Mouse (Mus musculus): ENCODE results near the gene Uggt2. TPM values are rescaled to one million over a fixed set of nuclear protein-coding genes. Genes with fewer than 3 reads are reported as not detected.

Uggt2 gene
- total RNA-seq (2021) = 12.1 and 15.4 TPM in 2 replicates
- long read RNA-seq, full-length matches to known transcripts = 4 of 6 reads
- long read RNA-seq, partial matches to known transcripts = 2 of 6 reads
- long read RNA-seq, other reads (novel, unspliced or antisense) = 0 of 6 reads

DNA sequence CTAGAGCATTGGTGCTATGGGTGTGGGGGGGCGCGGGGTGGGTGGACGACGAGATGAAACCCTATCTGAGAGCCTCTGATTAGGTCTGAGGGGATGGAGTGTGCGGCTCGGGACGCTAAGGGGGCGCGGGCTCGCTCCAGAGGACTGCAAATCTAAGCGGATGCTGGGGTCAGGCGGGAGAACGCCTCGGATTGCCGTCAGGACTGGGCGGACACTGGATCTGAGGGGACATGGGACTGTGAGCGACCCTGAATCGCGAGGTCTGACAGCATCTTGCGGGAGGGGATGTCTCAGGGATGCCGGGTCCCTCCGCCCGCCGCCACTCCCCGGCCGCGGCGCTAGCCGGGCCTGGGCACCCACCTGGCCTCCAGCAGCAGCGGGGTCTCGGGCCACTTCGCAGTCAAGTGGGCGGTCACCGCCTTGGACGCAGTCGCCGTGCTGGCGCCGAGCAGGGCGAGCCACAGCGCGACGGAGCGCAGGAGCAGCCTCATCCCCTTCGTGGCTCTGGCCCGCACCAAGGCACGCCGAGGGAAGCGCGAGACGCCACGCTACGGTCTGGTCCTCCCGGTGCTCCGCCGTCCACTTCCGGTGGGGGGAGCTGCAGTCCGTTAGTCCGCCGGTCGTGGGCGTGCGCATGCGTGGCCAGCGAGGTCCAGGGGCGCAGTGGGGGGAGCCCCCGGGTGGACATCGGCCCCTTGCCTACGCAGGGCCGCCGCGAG is at the start of gene Uggt2:
Gene Uggt2, minus strand, starts transcription at position 580 of the 719 bp plus-strand sequence.
- DNase-seq = peak; percentile 90

- no peak for DNase-seq
Observed at GRCm38 (mm10) chr14:119139381-119139950, 40.2 kb upstream of the Uggt2 start.

- peak; percentile 22 for DNase-seq
Observed at GRCm38 (mm10) chr14:119138786-119139100, 39.5 kb upstream of the Uggt2 start.

DNA sequence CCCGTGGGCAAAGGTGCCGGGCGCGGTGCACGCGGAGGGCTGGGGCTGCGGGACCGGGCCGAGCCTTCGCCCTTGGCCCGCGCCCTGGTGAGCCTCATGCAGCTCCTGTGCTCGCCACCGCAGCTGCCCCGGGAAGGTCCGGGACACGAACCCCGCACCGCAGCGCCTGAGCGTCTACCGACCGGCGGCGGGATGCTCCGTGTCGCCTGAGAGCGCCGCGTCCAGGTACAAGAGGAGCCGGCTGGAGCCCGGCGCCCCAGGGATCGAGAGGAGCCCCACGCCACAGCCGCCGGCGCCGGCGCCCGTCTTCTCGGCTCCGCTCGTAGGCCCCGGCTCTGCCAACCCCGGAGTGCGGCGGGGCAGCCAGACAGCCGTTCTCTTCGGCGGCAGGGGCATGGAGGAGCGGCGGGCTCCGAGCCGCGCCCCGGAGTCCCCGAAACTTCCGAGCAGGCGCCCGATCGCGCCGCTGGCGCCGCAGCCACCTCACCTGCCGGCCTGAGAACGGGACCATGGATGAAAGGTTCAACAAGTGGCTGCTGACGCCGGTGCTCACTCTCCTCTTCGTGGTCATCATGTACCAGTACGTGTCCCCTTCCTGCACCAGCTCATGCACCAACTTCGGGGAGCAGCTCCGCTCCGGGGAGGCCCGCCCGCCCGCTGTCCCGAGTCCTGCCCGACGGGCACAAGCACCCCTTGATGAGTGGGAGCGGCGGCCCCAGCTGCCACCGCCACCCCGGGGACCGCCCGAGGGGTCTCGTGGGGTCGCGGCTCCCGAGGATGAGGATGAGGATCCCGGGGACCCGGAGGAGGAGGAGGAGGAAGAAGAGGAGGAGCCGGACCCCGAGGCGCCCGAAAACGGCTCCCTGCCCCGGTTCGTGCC is 38.9 kb upstream of the Uggt2 start, which contains the start of gene Hs6st3:
Gene Hs6st3, plus strand, starts transcription at position 436 of the 880 bp plus-strand sequence.
- DNase-seq = peak; percentile 42

DNA sequence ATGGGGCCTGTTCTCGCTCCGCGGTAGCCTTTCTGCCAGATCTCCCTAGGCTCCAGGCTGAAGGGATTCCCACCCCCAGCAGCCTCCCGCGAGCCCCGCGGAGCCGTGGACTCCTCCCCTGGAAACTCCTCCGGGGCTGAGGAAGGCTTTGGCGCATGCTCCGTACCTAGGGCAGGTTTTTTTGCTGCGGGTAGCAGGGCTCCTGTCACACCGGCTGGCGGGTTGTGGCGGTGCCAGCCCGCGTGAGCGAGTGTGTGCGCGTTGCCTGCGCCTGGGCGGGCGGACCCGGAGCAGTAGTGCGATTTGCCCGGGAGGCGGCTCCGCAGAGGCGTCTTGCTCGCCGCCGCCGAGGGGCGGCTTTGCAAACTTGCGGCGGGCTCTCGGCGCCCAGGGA is 38.3 kb upstream of the Uggt2 start:
- peak; percentile 75 for DNase-seq

DNA sequence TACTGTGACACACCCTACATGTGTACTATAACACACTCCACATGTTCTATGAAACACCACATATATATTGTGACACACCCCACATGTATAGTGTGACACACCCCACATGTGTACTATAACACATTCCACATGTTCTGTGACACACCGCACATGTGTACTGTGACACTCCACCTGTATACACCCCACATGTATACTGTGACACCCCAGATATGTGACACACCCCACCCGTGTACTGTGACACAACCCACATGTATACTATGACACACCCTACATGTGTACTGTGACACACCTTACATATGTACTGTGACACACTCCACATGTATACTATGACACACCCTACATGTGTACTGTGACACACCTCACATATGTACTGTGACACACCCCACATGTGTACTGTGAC is 28.1 kb upstream of the Uggt2 start:
- no peak for DNase-seq

DNA sequence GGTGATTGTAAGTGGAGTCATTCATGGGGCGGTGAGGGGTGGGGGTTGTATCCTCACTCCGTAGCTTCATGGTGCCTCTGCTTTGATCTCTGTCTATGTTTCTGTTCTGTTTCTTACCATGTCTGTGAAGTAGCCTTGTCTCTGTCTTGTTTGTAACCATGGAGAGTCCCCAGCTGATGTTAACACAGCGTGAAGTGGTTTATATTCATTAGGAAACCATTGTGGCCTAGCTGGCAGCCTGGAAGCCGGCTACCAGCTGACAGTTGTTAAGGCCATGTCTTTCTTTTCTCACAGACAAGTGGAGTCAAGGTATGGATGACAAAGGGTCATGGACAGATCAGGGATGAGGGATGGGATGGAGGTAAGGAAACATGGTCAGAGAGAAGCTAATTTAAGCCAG is 26.6 kb upstream of the Uggt2 start:
- DNase-seq = no peak

DNA sequence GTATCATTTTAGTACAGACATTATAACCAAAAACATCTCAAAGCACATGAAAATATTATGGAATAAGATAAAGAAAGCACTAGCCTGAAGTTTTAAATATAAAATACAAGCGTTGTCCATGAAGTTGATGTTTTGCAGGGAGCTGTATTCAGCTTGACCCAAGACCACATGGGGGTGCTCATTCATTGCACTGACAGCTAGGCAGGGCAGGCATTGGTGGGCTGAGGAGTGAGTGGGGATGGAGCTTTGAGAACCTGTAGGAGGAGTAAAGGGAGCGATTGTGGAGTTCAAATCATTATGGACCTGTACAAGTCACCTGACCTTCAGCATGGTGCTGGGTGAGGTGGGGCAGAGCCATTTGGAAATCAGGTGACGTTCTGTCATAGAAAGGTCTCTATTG is 24.8 kb upstream of the Uggt2 start:
- peak; percentile 14 for DNase-seq

GRCm38 (mm10) chr14:119123582-119123981 is 24.4 kb upstream of the Uggt2 start:
- DNase-seq = no peak

GRCm38 (mm10) chr14:119112558-119112957 is 13.3 kb upstream of the Uggt2 start:
- DNase-seq = no peak

GRCm38 (mm10) chr14:119109776-119110218 is 10.6 kb upstream of the Uggt2 start:
- DNase-seq = no peak

DNA sequence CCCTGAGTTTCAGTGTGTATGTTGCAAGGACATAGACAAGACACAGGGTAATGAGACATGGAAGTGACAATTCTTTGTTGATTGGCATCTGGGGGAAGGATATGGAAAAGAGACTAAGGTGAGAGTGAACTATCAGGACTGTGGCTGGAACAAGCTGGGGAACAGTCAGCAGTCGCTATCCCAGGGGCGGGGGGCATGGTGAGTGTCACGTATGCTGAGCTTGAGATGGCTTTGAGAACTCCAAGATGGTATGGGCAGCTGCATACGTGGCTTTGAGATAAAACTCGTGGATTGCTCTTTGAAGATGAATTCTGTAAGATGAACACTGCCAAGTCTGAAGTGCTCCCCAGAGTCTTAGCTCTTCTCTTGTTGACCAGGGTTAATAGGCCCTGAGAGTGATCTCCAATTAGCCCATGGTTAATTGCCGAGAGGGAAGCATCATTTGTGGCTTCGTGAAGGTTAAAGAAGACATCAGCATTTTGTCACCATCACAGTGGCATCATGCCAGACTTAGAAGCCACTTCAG is 9.6 kb upstream of the Uggt2 start:
- DNase-seq = no peak

DNA sequence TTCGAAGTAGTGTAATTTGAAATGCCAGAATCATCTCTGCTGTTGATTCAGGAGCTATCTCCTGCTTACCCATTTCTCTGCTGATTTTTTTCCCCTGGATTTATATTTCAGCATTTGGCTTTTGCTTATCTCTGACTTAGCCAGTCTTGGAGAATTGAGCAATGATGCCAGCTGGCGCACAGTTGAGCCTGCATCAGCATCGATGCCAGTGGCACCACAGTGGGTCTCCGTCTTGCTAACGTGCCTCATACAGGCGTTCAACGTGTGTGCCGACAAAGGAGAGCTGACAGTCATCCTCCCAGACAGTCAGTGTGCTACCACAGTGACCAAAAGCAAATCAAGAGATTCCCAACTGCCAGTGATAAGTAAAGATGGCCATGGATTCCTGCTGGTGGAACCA is 8.4 kb upstream of the Uggt2 start:
- DNase-seq = peak; percentile 12

DNA sequence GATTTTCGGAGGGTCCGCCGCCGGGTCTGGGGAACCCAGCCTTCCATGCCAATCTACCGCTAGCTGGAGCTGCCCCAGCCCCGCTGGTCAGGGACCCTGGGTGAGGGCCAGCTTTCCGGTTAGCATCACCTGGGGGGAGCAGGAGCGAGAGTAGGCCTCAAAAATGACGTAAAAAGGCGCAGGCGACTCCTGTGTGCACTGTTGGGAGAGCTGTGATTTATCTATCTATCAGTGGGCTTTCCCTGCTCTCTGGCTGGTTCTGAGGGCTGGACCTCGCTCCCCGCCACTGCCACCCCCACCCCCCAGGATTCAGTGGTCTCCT is 301 bp upstream of the Uggt2 start:
- no peak for DNase-seq

- DNase-seq = no peak
Observed at GRCm38 (mm10) chr14:119061811-119062210, 37.4 kb downstream of the Uggt2 start.

GRCm38 (mm10) chr14:119060682-119061081 is 38.5 kb downstream of the Uggt2 start:
- DNase-seq = no peak

GRCm38 (mm10) chr14:119057014-119057413 is 42.2 kb downstream of the Uggt2 start:
- DNase-seq = no peak

- DNase-seq = no peak
Observed at GRCm38 (mm10) chr14:119052969-119053368, 46.3 kb downstream of the Uggt2 start.

GRCm38 (mm10) chr14:119052361-119052760 is 46.9 kb downstream of the Uggt2 start:
- DNase-seq = no peak

DNA sequence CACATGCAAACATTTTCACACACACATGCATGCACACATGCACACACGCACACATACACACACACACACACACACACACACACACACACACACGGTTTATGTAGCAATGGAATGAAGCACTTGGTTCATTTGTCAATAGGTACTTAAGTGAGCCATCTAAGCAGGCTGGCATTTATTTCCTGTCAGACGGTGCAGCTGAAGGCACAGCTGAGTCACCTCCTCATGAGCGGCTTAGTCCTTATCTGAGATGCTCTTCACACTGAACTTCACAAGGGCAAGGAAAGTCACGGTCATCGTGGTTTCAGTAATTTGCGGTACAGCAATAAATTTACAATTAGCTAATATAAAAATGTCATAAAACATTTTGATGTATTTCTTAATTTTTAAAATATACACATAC is 55.5 kb downstream of the Uggt2 start:
- DNase-seq = no peak

DNA sequence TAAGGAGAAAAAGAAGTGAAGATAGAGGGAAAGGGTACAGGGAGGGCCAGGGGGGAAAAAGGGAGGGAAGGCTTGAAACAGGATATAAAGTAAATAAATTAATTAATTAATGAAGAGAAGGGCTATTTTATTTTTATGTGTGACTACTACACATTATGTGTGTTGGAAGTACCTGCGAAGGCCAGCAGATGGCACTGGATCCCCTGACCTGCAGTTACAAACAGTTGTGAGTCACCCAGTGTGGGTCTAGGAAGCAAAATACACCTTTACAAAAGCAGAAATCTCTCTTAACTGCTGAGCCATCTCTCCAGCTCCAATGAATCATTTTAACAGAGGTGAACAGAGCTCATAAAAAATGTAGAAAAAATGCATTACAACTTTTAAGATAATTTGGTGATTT is 59.0 kb downstream of the Uggt2 start:
- peak; percentile 58 for DNase-seq

DNA sequence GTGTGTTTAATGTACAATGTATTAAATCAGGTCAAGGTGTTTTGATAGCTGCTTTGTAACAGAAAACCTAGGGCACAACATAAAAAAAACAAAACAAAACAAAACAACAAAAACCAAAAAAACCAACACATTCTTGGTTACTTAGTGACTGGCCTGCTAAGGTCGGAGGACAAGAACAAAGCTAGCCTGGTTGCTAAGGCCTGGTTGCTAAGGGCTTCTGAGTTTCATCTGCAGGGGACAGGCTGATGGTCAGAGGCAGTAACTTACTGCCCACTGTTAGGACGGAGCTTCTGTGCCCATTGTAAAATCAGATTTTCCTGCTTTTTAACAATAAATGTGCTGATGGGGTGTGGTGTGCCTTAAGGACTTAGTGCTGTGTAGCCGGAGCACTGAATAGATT is 61.5 kb downstream of the Uggt2 start:
- DNase-seq = no peak

Data from adrenal gland, postnatal 25 days (tissue).